Mouse (Mus musculus): Measurements from ENCODE around the gene Emg1.

DNA sequence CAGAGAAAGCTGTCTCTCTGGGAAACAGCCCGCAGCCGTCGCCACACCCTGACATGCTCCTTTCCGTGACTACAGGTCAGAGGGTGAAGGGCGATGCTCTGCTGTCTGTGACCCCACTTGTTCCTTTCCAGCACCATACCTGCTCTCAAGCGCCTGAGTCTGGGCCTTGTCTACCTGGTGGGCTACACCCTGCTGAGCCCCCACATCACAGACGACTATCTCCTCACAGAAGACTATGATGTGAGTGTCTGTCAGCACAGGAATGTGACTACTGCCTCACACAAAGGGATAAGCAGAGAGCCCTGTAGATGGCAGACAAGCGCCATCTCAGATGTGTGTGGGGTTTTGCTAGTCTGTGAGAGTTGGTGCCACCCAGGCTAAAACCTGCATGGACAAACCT is 10.6 kb downstream of the Emg1 start:
- peak; percentile 52 for TF ChIP-seq CTCF (IDR thresholded peaks at IDR 0.05; ENCODE audit: low read depth)
- no peak for TF ChIP-seq EP300 (optimal IDR thresholded peaks at IDR 0.05)
